Mouse (Mus musculus) cerebellum, postnatal 10 days (tissue): ENCODE measurements at regions not wholly inside any gene's neighbourhood (a gene's known extent, or its start where the extent isn't known, plus 50 kb on each side); places are given as distances from the start of the nearest gene placed in this dataset.
A peak's percentile ranks its signal among the peaks of the same experiment; 100 is the strongest.
"Not testable (repeated sequence)": the region's sequence is repeated elsewhere in the genome, so short reads cannot be mapped to it uniquely, and the experiment has no call there.

ENCODE experiments used
- DNase-seq, 2 experiments: peaks; one replicate each; pipeline ENCODE4 v3.0.0; 2021; ENCODE audit warnings: mixed read lengths in 2 of 2

GRCm38 (mm10) chr6:117700286-117700685 lies 140.7 kb upstream of the Zfp637 start:
- no peak for DNase-seq

- DNase-seq = no peak
These were observed 139.4 kb upstream of the Zfp637 start for GRCm38 (mm10) chr6:117701547-117701946.

- DNase-seq = no peak
These were observed 135.0 kb upstream of the Zfp637 start for GRCm38 (mm10) chr6:117706006-117706405.

- DNase-seq = no peak
These were observed 131.8 kb upstream of the Zfp637 start for GRCm38 (mm10) chr6:117709212-117709611.

- no peak for DNase-seq
These were observed 125.8 kb upstream of the Zfp637 start for GRCm38 (mm10) chr6:117715056-117715777.

GRCm38 (mm10) chr6:117716422-117716821 lies 124.6 kb upstream of the Zfp637 start:
- not testable (repeated sequence) for DNase-seq

- DNase-seq = peak in 1 of 2 experiments; percentile 28
These were observed 88.6 kb upstream of the Zfp637 start for GRCm38 (mm10) chr6:117752338-117752737.

GRCm38 (mm10) chr6:117755682-117756081 lies 85.3 kb upstream of the Zfp637 start:
- DNase-seq = not testable (repeated sequence)

GRCm38 (mm10) chr6:117756176-117756575 lies 84.8 kb upstream of the Zfp637 start:
- no peak for DNase-seq

- peak; percentile 72 to 75 for DNase-seq
These were observed 82.5 kb upstream of the Zfp637 start for GRCm38 (mm10) chr6:117758516-117758915.

- DNase-seq = no peak
These were observed 69.5 kb upstream of the Zfp637 start for GRCm38 (mm10) chr6:117771506-117771905.

- no peak for DNase-seq
These were observed 68.6 kb upstream of the Zfp637 start for GRCm38 (mm10) chr6:117772396-117772795.

GRCm38 (mm10) chr6:117775304-117776050 lies 65.5 kb upstream of the Zfp637 start:
- DNase-seq = peak; percentile 30 to 35

- DNase-seq = no peak
These were observed 63.0 kb upstream of the Zfp637 start for GRCm38 (mm10) chr6:117778027-117778426.

- no peak for DNase-seq
These were observed 62.5 kb upstream of the Zfp637 start for GRCm38 (mm10) chr6:117778481-117778880.

GRCm38 (mm10) chr6:117779020-117779419 lies 62.0 kb upstream of the Zfp637 start:
- no peak for DNase-seq

- DNase-seq = no peak
These were observed 52.1 kb upstream of the Zfp637 start for GRCm38 (mm10) chr6:117788580-117789540.

- DNase-seq = no peak
These were observed 50.4 kb upstream of the Zfp637 start for GRCm38 (mm10) chr6:117790581-117790980.
